Mouse (Mus musculus) kidney, adult 11 months (tissue): ENCODE data around the gene Eif4e2.

ENCODE experiments used
- DNase-seq: peaks from one replicate; pipeline ENCODE4 v3.0.0; 2022

The Eif4e2 gene

GRCm38 (mm10) chr1:87203779-87204178, 9.9 kb upstream of the Eif4e2 start:
- no peak for DNase-seq

DNA sequence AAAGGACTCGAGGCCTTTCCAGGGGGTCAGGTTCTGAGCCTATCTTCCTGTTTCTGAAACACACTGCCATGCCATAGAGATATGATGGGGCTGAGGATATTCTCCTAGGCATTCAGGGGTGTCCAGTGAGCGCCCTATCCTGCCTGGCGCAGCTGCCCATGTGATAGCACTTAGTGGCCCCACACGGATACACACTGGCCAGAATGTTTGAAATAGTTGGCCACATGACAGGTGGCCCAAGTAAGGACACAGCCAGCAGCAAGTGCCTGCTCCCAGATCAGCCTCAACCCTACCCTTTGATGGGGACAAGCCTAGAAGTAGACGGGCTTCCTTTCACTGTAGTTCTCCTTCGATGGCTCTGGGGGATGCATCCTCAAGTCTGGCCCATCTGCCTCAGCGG, 9.2 kb upstream of the Eif4e2 start, which contains the start of gene Chrng:
Gene Chrng (plus strand): TSS at position 193 of the 400 bp plus-strand sequence.
- no peak for DNase-seq

DNA sequence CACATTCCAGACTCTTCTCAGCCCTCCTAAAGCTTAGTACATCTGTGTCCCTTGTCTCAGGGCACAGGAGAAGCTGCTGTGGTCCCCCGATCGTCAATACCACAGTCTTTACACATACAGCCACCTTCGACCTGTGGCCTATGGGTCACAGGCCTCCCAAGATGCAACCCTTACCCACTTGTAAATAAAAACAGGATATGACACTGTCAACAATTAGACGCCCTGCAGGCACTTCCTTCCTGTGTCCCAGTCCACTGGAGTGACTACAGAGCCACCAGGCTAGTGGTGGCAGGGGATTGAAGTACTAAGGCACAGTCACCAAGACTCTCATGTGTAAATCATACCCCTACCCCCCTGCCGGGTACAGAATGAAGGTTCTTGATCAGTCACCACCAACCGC, 8.7 kb upstream of the Eif4e2 start:
- no peak for DNase-seq

DNA sequence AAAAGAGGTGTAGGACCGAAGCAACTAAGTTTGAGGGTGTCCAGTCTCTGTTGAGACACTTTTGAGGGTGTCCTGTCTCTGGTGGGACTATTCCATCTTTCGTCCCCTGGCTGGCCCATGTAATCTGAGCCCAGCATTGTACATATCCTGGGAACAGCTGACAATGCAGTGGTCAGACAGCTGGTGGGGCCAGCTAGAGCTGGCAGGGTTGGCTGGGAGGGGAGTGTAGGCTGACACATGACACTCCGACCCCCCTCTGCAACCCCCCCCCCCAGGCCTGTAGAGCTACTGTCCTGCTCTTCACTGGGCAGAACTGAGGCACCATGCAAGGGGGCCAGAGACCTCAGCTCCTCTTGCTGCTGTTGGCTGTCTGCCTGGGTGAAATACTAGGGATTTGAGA, 8.2 kb upstream of the Eif4e2 start:
- no peak for DNase-seq

DNA sequence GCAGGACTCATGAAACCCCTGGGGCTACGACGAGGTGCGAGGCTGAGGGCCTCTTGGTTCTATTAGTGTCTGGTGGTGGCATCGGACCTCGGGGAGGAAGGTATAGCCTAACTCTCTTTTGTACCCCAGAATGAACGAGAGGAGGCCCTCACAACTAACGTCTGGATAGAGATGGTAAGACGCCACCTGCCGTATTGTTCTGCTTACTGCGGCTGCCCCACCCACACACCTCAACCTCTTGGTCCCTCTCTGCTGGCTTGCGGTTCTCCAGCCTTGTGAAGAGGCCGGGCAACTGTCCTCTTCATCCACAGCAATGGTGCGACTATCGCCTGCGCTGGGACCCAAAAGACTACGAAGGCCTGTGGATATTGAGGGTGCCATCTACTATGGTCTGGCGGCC, 7.4 kb upstream of the Eif4e2 start:
- DNase-seq, result no peak

DNA sequence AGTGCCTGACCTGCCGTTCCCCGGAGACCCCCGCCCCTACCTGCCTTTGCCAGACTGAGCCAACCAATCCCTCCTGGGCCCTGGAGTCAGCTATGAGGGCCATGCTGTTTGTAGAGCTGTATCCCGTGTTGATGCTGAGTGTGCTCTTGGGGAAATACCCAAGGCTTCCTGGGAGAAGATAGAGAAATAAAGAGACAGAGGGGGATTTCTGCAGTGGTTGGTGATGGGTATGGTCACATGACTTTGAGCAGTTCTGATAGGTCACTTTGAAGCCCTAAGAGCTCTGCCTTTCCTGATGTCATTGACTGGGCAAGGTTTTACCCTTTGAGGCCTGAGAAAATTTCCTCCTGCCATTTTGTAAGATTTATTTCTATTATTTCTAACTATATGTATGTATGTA, 2.3 kb upstream of the Eif4e2 start:
- DNase-seq, result no peak

DNA sequence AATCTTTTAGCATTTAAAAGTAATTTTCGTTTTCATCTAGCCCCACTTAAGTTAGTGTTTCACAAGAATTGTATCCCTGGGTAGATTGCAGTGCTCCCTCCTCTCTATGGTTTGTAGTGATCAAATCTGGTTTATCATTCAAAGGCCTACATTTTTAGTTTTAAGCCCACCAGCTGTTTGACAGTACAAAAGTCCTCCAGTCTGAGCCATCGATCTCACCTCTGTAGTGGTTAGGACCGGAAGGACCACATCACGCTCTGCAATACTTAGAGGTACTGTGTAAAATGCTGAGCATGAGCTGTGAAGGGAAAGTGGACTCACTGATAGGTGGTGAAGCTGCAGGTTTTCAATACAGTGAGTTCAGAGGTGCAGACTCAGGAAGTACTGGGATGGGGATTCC, 1.0 kb downstream of the Eif4e2 start:
- no peak for DNase-seq

DNA sequence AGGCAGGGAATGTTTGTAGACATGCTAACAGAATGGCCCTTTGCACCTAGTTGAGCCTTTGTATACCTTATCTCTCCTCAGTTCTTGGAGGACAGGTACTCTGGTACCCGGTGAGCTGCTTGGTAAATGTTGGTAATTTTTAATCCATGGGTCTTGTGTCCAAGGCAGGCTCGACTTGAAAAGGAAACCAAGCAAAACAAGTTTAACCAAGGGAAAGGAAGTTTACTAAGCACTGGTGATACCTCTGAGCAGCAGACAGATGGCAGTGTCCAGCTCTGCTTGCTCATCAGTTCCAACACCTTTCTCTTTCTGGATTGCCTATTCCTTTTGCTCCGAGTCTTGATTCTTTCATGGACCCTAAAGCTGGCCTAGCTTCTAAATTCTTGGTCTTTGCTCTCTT, 4.2 kb downstream of the Eif4e2 start:
- peak; percentile 61 for DNase-seq

GRCm38 (mm10) chr1:87225739-87226138, 12.0 kb downstream of the Eif4e2 start:
- DNase-seq, result no peak

DNA sequence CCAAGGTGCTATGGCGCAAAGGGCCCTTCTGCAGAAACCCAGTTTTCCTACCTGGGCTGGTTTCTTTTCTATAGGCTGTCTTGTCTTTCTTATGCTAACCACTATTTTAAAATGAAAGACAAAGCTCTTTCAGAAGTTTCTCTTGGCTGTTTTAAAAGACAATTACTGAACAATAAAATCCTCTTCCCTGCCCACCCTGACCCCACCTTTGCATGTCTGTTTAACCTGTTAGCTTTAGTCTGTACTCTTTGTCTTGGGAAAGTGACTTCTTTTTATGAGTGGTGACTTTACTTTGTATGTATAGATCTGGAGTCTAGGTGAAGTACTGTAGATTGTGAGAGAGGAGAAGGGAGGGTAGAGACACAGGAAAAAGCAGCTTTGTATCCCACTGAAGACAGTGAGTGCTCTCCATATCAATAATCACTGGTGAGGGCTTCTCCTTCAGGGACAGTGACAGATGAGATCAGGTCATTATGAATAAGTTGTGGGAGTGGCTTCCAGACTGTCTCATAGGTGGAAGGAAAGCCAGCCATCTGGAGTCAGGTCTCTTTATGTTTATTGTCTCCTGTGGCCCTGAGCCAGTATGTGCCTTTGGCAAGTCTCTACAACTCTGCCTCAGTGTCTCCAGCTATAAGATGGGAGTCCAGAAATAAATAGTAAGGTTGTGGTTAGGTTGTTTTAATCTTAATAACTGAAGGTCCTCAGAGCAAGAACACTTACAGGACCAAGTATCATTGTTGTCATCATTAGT, 12.9 kb downstream of the Eif4e2 start:
- no peak for DNase-seq

GRCm38 (mm10) chr1:87227160-87227550, 13.4 kb downstream of the Eif4e2 start:
- no peak for DNase-seq

GRCm38 (mm10) chr1:87230606-87231005, 16.9 kb downstream of the Eif4e2 start:
- no peak for DNase-seq

GRCm38 (mm10) chr1:87232197-87232596, 18.5 kb downstream of the Eif4e2 start:
- no peak for DNase-seq

- peak; percentile 44 for DNase-seq
These were observed 25.3 kb downstream of the Eif4e2 start for GRCm38 (mm10) chr1:87239056-87239455.

DNA sequence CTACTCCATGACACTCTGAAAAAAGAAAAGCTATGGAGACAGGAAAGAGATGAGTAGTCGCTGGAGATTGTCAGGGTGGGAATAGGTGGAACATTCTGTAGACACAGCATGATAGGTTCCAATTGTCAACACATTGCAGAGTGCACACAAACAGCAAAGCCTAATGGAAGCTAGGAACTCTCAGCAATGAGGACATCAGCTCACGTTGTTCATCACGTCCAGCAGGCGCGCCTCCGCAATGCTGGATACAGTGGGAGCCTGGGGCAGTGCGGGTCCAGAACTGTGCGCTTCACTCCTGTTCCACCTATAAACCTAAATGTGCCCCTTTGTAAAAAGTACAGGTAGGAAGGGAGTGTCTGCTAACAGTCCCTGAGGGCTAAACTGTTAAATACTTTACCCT, 29.3 kb downstream of the Eif4e2 start:
- DNase-seq, result no peak

- DNase-seq, result no peak
These were observed 31.7 kb downstream of the Eif4e2 start for GRCm38 (mm10) chr1:87245430-87245829.

DNA sequence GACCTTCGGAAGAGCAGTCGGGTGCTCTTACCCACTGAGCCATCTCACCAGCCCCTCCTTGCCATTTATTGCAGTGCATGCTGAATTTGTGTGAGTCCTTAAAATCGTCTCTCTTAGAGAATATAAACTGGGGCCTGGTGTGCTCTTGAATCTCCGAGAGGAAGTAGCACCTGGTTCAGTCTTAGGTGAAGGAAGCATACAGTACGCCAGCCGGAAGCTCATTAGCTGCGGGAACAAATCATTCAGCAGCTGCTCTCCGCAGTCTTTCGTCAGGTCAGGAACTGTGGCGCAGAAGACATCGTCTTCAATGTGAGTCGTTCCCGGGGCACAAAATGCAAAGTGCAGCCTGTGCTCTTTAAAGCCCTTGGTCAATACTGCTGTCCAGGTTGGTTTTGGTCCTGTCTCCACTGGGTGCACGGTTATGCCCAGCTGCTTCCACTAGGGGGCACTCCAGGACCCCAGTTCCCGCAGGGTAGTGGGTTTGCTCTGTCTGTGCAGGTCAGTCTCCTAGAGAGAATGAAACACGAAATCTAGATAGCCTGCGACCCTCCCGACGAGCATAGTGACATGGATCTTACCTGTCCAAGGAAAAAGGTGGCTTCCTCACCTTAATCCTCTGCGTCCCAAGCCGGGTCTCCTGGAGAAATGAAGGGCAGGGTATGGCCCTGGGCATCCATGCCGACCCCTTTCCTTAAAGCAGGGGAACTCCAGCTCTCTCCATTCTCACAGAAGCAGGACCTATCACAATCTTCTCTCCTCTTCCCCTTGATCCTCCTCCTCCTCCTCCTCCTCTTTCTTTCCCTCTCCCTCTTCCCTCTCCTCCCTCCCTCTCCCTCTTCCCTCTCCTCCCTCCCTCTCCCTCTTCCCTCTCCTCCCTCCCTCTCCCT, 32.5 kb downstream of the Eif4e2 start:
- peak; percentile 83 for DNase-seq

- DNase-seq, result no peak
These were observed 38.4 kb downstream of the Eif4e2 start for GRCm38 (mm10) chr1:87252040-87252609.

DNA sequence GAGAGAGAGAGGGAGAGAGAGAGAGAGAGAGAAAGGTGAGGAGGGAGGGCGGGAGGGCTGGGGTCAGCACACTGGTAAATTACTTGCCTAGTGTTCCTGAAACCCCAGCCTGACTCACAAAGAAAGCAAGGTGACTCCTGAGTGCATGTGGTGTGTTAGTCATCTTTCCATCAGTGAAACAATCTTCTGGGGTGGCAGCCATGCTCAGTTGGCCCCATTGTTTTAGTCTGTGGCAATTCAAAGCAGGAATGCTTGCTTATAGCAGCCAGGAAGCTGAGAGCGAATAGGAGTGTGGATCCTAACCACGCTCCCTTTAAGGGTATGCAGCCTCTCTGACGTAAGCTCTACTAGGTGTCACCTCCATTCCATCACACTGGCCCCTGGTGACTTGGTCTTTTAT, 41.5 kb downstream of the Eif4e2 start:
- no peak for DNase-seq

- no peak for DNase-seq
These were observed 44.0 kb downstream of the Eif4e2 start for GRCm38 (mm10) chr1:87257691-87258090.

- peak; percentile 71 for DNase-seq
These were observed 44.8 kb downstream of the Eif4e2 start for GRCm38 (mm10) chr1:87258484-87258883.

DNA sequence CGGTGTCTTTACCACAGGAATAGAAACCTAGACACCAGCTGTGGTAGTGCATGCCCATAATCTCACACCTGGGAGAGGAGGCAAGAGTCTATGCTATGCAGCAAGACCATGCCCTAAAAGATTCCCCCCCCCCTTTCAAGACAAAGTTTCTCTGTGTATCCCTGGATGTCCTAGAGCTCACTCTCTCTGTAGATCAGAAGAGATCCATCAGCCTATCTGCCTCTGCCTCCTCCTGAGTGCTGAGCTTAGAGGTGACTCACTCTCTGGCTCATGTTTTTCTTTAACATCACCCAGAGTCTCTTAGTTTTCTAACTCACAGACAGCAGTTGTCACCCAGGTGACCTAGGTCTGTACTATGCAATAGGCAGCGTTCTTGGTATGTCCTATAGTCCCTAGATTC, 45.6 kb downstream of the Eif4e2 start:
- DNase-seq, result no peak

DNA sequence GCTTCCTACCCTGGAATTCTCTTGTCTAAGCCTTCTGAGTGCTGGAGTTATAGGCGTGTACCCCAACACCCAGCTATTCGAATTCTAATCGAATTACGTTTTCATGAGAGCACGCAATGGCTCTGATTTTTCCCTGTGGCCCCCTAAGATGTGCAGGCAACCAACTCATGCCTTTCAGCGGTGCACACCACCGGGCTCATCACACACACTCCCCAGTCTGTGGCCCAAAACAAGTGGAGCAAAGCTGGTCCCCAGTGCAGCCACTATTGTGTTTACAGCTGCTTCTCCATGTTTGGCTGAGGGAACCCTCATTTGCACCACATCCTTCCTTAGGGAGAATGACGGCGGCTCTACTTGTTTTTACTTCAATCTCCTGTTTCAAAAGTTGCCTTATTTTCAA, 49.5 kb downstream of the Eif4e2 start:
- no peak for DNase-seq

DNA sequence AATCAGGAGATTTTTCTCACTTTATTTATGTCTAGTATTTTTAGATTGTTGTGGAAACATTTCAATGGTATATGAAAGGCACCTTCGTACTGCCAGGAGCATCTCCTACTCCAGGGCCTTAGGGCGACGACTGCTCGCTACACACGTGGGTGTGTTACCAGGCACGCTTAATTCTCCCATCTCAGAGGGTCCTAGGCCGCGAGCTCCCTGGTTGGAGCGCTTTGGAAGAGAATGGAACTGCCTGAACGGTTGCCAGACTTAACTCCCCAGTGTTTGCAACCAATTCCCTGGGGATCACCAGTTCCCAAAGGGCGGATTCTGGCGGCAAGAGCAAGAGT, 50.1 kb downstream of the Eif4e2 start:
- no peak for DNase-seq
